Mouse (Mus musculus) left cerebral cortex, postnatal 10 days (tissue): Measurements from ENCODE around the gene Cblb. TPM values are rescaled to one million over a fixed set of nuclear protein-coding genes. Genes with fewer than 3 reads are reported as not detected.

Experiments
- DNase-seq, 2 experiments: peaks; one replicate each; pipeline ENCODE4 v3.0.0; 2021 to 2022; ENCODE audit warnings: low spot score in 2 of 2, mixed read lengths in 1 of 2; ENCODE audit errors: extremely low spot score in 1 of 2
- intact Hi-C: fragments of 180-260 bp; cut with DNase I; formaldehyde crosslinking; loops from one replicate; pipeline ENCODE4 v1.15.1; 2025
- total RNA-seq, 2 experiments: library from RNA; stranded (reverse); gene quantifications; 2 replicates each; pipeline ENCODE4 v1.2.3; 2021

Cblb gene
- total RNA-seq, 2 experiments from 2014 or later, result 22.4 to 25.5 TPM

- DNase-seq, result no peak
- intact Hi-C loops, result no loop called here
Observed at GRCm38 (mm10) chr16:52064309-52065105, 33.5 kb downstream of the Cblb start.

GRCm38 (mm10) chr16:52067632-52068516 is 36.8 kb downstream of the Cblb start:
- intact Hi-C loops, result no loop called here
- no peak for DNase-seq

- no peak for DNase-seq
- intact Hi-C loops, result no loop called here
Observed at GRCm38 (mm10) chr16:52068517-52068874, 37.5 kb downstream of the Cblb start.

- intact Hi-C loops, result no loop called here
- no peak for DNase-seq
Observed at GRCm38 (mm10) chr16:52069648-52070047, 38.6 kb downstream of the Cblb start.

- intact Hi-C loops, result no loop called here
Observed at GRCm38 (mm10) chr16:52070128-52070527, 39.1 kb downstream of the Cblb start.

GRCm38 (mm10) chr16:52071290-52071689 is 40.3 kb downstream of the Cblb start:
- no peak for DNase-seq
- intact Hi-C loops, result no loop called here

More at GRCm38 (mm10) chr16:52070128-52070527, 39.1 kb downstream of the Cblb start:
- DNase-seq, result no peak

- DNase-seq, result no peak
- intact Hi-C loops, result no loop called here
Observed at GRCm38 (mm10) chr16:52071766-52072209, 40.8 kb downstream of the Cblb start.

GRCm38 (mm10) chr16:52076652-52077051 is 45.6 kb downstream of the Cblb start:
- no peak for DNase-seq
- intact Hi-C loops, result no loop called here

GRCm38 (mm10) chr16:52077901-52078300 is 46.9 kb downstream of the Cblb start:
- DNase-seq, result no peak
- intact Hi-C loops, result no loop called here

GRCm38 (mm10) chr16:52078758-52079474 is 47.9 kb downstream of the Cblb start:
- intact Hi-C loops, result no loop called here
- DNase-seq, result no peak

- intact Hi-C loops, result no loop called here
- DNase-seq, result no peak
Observed at GRCm38 (mm10) chr16:52079475-52079823, 48.4 kb downstream of the Cblb start.

- intact Hi-C loops, result no loop called here
- DNase-seq, result no peak
Observed at GRCm38 (mm10) chr16:52080619-52081395, 49.8 kb downstream of the Cblb start.

GRCm38 (mm10) chr16:52081756-52082155 is 50.7 kb downstream of the Cblb start:
- intact Hi-C loops, result no loop called here
- DNase-seq, result no peak

GRCm38 (mm10) chr16:52086793-52087450 is 55.9 kb downstream of the Cblb start:
- intact Hi-C loops, result no loop called here
- no peak for DNase-seq

- no peak for DNase-seq
- intact Hi-C loops, result no loop called here
Observed at GRCm38 (mm10) chr16:52089354-52089753, 58.3 kb downstream of the Cblb start.

GRCm38 (mm10) chr16:52090899-52091298 is 59.9 kb downstream of the Cblb start:
- no peak for DNase-seq
- intact Hi-C loops, result no loop called here

- DNase-seq, result no peak
- intact Hi-C loops, result no loop called here
Observed at GRCm38 (mm10) chr16:52093325-52094253, 62.6 kb downstream of the Cblb start.
